Mouse (Mus musculus) testis, adult 10 weeks (tissue): Measurements from ENCODE around the gene Acer2. TPM values are rescaled to one million over a fixed set of nuclear protein-coding genes. Genes with fewer than 3 reads are reported as not detected.

Source experiments
- polyA plus RNA-seq: library from polyadenylated mRNA; stranded (reverse); fragments of 350-450 nt; fragmentation: Illumina TruSeq; extraction: RNeasy Lipid Tissue Mini Kit (QIAGEN cat#74804); gene quantifications from one replicate; pipeline ENCODE4 v1.2.3, GENCODE M21; 2014; ENCODE audit warnings: low read depth, low replicate concordance

Acer2 gene
- 7.3 TPM for polyA plus RNA-seq

DNA sequence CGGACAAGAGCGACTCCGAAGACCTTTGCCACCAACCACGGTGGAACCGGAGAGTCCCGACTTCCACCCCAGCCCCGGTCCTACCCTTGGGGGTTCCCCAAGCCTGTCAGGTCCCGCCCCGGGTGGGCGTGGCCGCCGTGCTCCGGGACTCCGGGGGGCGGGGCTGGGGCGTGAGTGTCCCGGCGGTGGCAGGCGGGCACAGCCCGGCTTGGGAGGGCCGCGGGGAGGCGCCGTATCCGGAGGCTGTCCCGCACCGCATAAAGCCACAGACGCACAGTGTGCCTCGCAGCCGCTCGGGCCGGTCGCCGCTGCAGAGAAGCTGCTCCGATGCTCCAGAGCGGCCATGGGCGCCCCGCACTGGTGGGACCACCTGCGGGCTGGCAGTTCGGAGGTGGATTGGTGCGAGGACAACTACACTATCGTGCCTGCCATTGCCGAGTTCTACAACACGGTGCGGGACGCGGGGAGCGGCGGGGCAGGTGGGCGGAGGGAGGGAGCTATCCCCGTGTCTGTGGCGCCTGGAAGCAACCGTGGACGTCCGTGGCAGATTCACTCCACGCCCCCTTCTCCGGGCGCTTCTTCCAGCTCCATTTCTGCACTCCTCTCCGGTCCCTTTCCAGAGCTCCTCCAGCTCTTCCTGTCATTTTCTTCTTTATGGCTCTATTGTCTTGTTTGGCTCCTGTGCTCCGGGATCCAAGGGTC, at the start of gene Acer2:
Gene Acer2, plus strand, starts transcription at position 251 of the 702 bp plus-strand sequence.

DNA sequence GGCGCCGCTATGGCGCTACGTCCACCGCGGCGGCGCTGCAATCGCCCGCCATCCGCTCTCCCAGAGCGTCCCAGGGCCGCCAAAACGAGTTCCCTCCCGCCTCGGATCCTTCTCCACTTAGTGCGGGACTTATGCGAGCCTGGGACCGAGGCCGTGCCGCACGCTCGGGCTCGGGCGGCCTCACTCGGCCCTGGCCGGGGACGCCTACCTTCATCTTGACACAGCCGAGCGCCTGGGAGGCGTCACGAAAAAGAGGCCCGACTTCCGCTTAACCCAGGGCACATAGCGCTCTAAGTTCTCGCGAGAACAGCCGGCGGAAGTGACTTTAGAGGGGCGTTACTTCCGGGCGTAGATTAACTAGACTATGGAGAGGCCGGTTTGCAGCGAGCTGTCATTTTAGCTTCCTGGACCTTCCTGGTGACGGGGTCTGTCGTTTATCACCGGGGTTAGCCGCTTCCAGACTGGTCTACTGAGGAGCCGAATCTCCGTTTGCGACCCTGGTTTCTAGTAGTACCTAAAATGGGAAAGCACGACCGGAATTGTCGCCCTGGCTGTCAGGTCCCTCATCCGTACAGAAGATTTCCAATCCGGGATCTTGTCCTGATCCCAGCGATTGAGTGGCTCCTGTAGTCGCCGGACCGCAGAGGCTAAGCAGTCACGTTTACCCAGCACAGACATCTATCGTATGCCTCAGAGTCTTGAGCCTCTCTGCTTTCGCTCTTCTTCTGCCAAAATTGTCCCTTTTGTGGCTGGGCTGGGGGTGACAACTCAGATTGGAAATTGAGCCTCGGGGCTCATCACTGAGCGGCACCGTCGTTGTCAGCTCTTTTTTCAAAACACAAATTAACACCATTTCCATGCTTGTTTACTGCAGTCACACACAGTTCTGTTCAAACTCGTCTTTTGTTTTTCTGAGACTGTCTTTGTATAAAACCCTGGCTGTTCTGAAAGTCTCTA, 16.8 kb upstream of the Acer2 start, which contains the start of gene Rps6:
Gene Rps6, minus strand, starts transcription at position 300 of the 957 bp plus-strand sequence.

Other genes with a start within 250 kb of the Acer2 start
- 26.4 TPM for gene Plin2, start 204.3 kb upstream of the Acer2 start, polyA plus RNA-seq
- 31.0 TPM for gene Dennd4c, start 125.8 kb upstream of the Acer2 start, polyA plus RNA-seq
- gene Rps6, start 17.0 kb upstream of the Acer2 start, polyA plus RNA-seq = 361 TPM